Mouse (Mus musculus): ENCODE results near the gene Pld3.
"Not testable (repeated sequence)": the region's sequence is repeated elsewhere in the genome, so short reads cannot be mapped to it uniquely, and the experiment has no call there.

DNA sequence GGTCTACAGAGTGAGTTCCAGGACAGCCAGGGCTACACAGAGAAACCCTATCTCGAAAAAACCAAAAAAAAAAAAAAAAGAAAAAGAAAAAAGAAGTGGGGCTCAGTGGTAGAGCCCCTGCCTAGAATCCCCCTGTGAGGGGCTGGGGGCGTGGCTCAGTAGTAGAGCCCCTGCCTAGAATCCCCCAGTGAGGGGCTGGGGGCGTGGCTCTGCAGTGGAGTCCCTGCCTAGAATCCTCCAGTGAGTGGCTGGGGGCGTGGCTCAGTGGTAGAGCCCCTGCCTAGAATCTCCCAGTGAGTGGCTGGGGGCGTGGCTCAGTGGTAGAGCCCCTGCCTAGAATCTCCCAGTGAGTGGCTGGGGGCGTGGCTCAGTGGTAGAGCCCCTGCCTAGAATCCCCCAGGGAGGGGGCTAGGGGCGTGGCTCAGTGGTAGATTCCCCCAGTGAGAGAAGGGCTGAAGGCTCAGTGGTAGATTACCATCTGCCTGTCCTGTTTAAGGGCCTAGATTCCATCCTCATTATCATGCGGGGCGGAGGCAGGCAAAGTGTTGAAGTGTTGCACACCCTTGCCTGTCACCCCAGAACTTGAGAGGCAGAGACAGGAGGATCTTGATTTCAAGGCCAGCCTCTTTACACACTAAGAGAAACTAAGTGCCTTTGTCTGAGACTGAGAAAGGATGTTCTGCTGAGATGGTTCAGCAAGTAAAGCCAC, 58.2 kb downstream of the Pld3 start:
- TF ChIP-seq POLR2A (IDR thresholded peaks at IDR 0.05; ENCODE audit: low read depth, low read length); CTCF (IDR thresholded peaks at IDR 0.05; ENCODE audit: borderline replicate concordance, insufficient read depth, low read length): not testable (repeated sequence)
